Mouse (Mus musculus) heart, embryonic 15.5 days (tissue): Measurements from ENCODE around the gene Clec4n. TPM values are rescaled to one million over a fixed set of nuclear protein-coding genes. Genes with fewer than 3 reads are reported as not detected.
"Not testable (repeated sequence)": the region's sequence is repeated elsewhere in the genome, so short reads cannot be mapped to it uniquely, and the experiment has no call there.

ENCODE experiments used
- ATAC-seq: fragments of 200-750 bp; cut with Nextera tagmentation; replicated peaks from 2 replicates; pipeline ENCODE4 v1.8.0; 2017; ENCODE audit warnings: low read depth, moderate TSS enrichment; ENCODE audit not compliant: insufficient number of reproducible peaks, insufficient read depth, low FRiP score
- H3K27ac ChIP-seq: fragments of 300-500 bp; sonication (generic); 2 replicates; pipeline ENCODE4 v1.5.1; 2015; ENCODE audit warnings: mild to moderate bottlenecking, inconsistent platforms
- H3K27me3 ChIP-seq: fragments of 300-500 bp; sonication (generic); 2 replicates; pipeline ENCODE4 v1.6.1; 2015; ENCODE audit warnings: inconsistent platforms
- H3K36me3 ChIP-seq: fragments of 300-500 bp; sonication (generic); 2 replicates; pipeline ENCODE4 v1.6.1; 2015; ENCODE audit warnings: mild to moderate bottlenecking, inconsistent platforms
- H3K4me1 ChIP-seq: fragments of 300-500 bp; sonication (generic); replicated peaks from 2 replicates; pipeline ENCODE4 v1.6.1; 2015; ENCODE audit warnings: inconsistent platforms
- H3K4me2 ChIP-seq: fragments of 300-500 bp; sonication (generic); 2 replicates; pipeline ENCODE4 v1.6.1; 2015; ENCODE audit warnings: inconsistent platforms, mild to moderate bottlenecking, moderate library complexity
- H3K4me3 ChIP-seq: fragments of 300-500 bp; sonication (generic); 2 replicates; pipeline ENCODE4 v1.5.1; 2015; ENCODE audit warnings: mild to moderate bottlenecking, inconsistent platforms
- H3K9ac ChIP-seq: fragments of 300-500 bp; sonication (generic); 2 replicates; pipeline ENCODE4 v1.6.1; 2015; ENCODE audit warnings: mild to moderate bottlenecking, inconsistent platforms
- H3K9me3 ChIP-seq: fragments of 300-500 bp; sonication (generic); replicated peaks from 2 replicates; pipeline ENCODE4 v1.6.1; 2016; ENCODE audit warnings: inconsistent platforms
- WGBS: fragments of 180-500 bp; shearing (Covaris S2); methylation state at CpG from one replicate; pipeline ENCODE4 v1.1.7; 2015; ENCODE audit warnings: mixed read lengths; 5-methylcytosine and 5-hydroxymethylcytosine counted together
- polyA plus RNA-seq: library from polyadenylated mRNA; unstranded; fragments of >200 nt; fragmentation: Nextera tagmentation; extraction: Ambion mirVana; gene quantifications from 2 replicates; pipeline ENCODE4 v1.2.1, GENCODE M21; 2015

Clec4n gene
- polyA plus RNA-seq, 1 experiment from 2014 or later: 2.7 TPM

DNA sequence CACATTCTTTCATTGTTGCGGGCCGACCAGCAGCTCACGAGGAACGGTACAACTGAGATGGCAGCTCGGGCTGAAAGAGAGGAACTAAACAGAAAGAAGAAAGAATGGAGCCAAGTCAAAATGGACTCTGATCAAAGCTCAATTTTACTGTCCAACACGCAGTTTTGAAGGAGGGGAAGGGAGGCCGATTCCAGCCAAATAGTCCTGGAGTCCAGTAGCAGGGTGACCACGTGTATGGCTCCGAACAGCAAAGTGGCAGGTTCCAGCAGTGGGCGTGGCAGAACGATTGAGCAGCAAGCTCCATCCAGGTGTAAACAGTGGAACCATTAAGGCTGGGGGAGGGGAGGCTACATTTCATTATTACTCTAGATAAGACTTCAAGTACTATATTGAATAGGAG is 63.9 kb downstream of the Clec4n start:
- not testable (repeated sequence) for ATAC-seq, H3K4me2 ChIP-seq, H3K36me3 ChIP-seq, H3K9ac ChIP-seq, H3K4me3 ChIP-seq, H3K4me1 ChIP-seq, H3K27ac ChIP-seq, H3K9me3 ChIP-seq, H3K27me3 ChIP-seq
- 82% methylated on average over 11 of the region's 11 CpGs for WGBS

Other genes with a start within 250 kb of the Clec4n start
- not detected in 2 replicates for gene Clec4a4, start 239.5 kb upstream of the Clec4n start, polyA plus RNA-seq
- not detected in 2 replicates for gene Clec4b1, start 179.9 kb upstream of the Clec4n start, polyA plus RNA-seq
- 2.3 and 3.2 TPM in 2 replicates for gene Clec4a2, start 123.4 kb upstream of the Clec4n start, polyA plus RNA-seq
- not detected in 2 replicates for gene Clec4b2, start 57.0 kb upstream of the Clec4n start, polyA plus RNA-seq
- gene Clec4d, start 32.3 kb downstream of the Clec4n start, polyA plus RNA-seq: 0.21 and 0.82 TPM in 2 replicates
- 0.04 and 0.24 TPM in 2 replicates for gene Clec4e, start 60.0 kb downstream of the Clec4n start, polyA plus RNA-seq
- not detected in 2 replicates for gene Vmn2r19, start 78.5 kb downstream of the Clec4n start, polyA plus RNA-seq
- not detected in 2 replicates for gene Vmn2r20, start 188.3 kb downstream of the Clec4n start, polyA plus RNA-seq